Mouse (Mus musculus) megakaryocyte, embryonic 14.5 days (primary cell): ENCODE results near the gene Olfml1. TPM values are rescaled to one million over a fixed set of nuclear protein-coding genes. Genes with fewer than 3 reads are reported as not detected.
A peak's percentile ranks its signal among the peaks of the same experiment; 100 is the strongest.

Experiments used
- H3K27me3 ChIP-seq: replicated peaks from 2 replicates; pipeline ENCODE3; 2012; ENCODE audit warnings: inconsistent platforms
- H3K36me3 ChIP-seq: replicated peaks from 2 replicates; pipeline ENCODE3; 2012; ENCODE audit warnings: low read length, inconsistent platforms, mixed read lengths
- H3K4me1 ChIP-seq: 2 replicates; pipeline ENCODE4 v1.6.1; 2012; ENCODE audit warnings: inconsistent platforms
- H3K4me3 ChIP-seq: replicated peaks from 2 replicates; pipeline ENCODE3; 2012; ENCODE audit warnings: moderate library complexity, mild to moderate bottlenecking, inconsistent platforms
- H3K9me3 ChIP-seq: 2 replicates; pipeline ENCODE4 v1.6.1; 2012; ENCODE audit warnings: inconsistent platforms
- FLI1 ChIP-seq: IDR thresholded peaks from 2 replicates; pipeline ENCODE4 v1.6.1; 2012; ENCODE audit warnings: low read length, inconsistent platforms, mixed read lengths
- GATA1 ChIP-seq: IDR thresholded peaks from 3 replicates; pipeline ENCODE4 v1.6.1; 2012; ENCODE audit warnings: mixed read lengths, low read length, inconsistent platforms, borderline replicate concordance
- polyA plus RNA-seq: library from polyadenylated mRNA; stranded (reverse); fragments of >175 nt; gene quantifications from 2 replicates; pipeline ENCODE4 v1.2.3, GENCODE M21; 2012; ENCODE audit warnings: low replicate concordance; ENCODE audit not compliant: insufficient read depth

The Olfml1 gene
- polyA plus RNA-seq, 1 experiment: not detected

- peaks cover 23% of the 10 kb centered on the region for H3K4me1 ChIP-seq
- H3K36me3 ChIP-seq: no peaks in the 10 kb centered on the region
- H3K27me3 ChIP-seq: peaks cover 2% of the 10 kb centered on the region
- no peak overlapping the region for H3K4me3 ChIP-seq
- no peaks in the 10 kb centered on the region for H3K9me3 ChIP-seq
- TF ChIP-seq FLI1 (no peak), GATA1 (no peak)
Observed at GRCm38 (mm10) chr7:107592641-107593040, 25.4 kb downstream of the Olfml1 start.

GRCm38 (mm10) chr7:107593904-107594303, 26.7 kb downstream of the Olfml1 start:
- peak overlapping the region; percentile 91 for H3K4me3 ChIP-seq
- H3K27me3 ChIP-seq: peaks cover 2% of the 10 kb centered on the region
- no peaks in the 10 kb centered on the region for H3K36me3 ChIP-seq
- peaks cover 23% of the 10 kb centered on the region for H3K4me1 ChIP-seq
- no peaks in the 10 kb centered on the region for H3K9me3 ChIP-seq
- TF ChIP-seq FLI1 (no peak), GATA1 (no peak)

GRCm38 (mm10) chr7:107594325-107594856, 27.1 kb downstream of the Olfml1 start:
- TF ChIP-seq FLI1: no peak
- no peak for TF ChIP-seq GATA1
- peak overlapping the region; percentile 91 for H3K4me3 ChIP-seq
- H3K36me3 ChIP-seq: no peaks in the 10 kb centered on the region
- H3K27me3 ChIP-seq: peaks cover 2% of the 10 kb centered on the region
- H3K9me3 ChIP-seq: no peaks in the 10 kb centered on the region
- peaks cover 23% of the 10 kb centered on the region for H3K4me1 ChIP-seq

GRCm38 (mm10) chr7:107594857-107595402, 27.7 kb downstream of the Olfml1 start, which contains the start of gene Ppfibp2:
Gene Ppfibp2 (plus strand): TSS chr7:107595207.
- Histone ChIP-seq H3K27me3 (peaks cover 3% of the 10 kb centered on the region), H3K36me3 (no peaks in the 10 kb centered on the region), H3K4me3 (peak within 1 kb of the TSS; percentile 91), H3K9me3 (no peaks in the 10 kb centered on the region), H3K4me1 (peaks cover 23% of the 10 kb centered on the region)
- TF ChIP-seq GATA1: no peak
- TF ChIP-seq FLI1: no peak

- H3K27me3 ChIP-seq: peaks cover 4% of the 10 kb centered on the region
- H3K36me3 ChIP-seq: no peaks in the 10 kb centered on the region
- no peaks in the 10 kb centered on the region for H3K9me3 ChIP-seq
- peak overlapping the region; percentile 91 for H3K4me3 ChIP-seq
- peaks cover 23% of the 10 kb centered on the region for H3K4me1 ChIP-seq
- TF ChIP-seq GATA1 (no peak), FLI1 (no peak)
Observed at GRCm38 (mm10) chr7:107595426-107595825, 28.2 kb downstream of the Olfml1 start.

- Histone ChIP-seq H3K4me1 (peaks cover 23% of the 10 kb centered on the region), H3K4me3 (no peak overlapping the region), H3K9me3 (no peaks in the 10 kb centered on the region), H3K27me3 (peaks cover 4% of the 10 kb centered on the region), H3K36me3 (no peaks in the 10 kb centered on the region)
- TF ChIP-seq GATA1: no peak
Observed at GRCm38 (mm10) chr7:107596753-107597152, 29.5 kb downstream of the Olfml1 start.

GRCm38 (mm10) chr7:107597956-107598355, 30.7 kb downstream of the Olfml1 start:
- Histone ChIP-seq H3K36me3 (no peaks in the 10 kb centered on the region), H3K27me3 (peaks cover 4% of the 10 kb centered on the region), H3K4me1 (peaks cover 16% of the 10 kb centered on the region), H3K4me3 (no peak overlapping the region), H3K9me3 (no peaks in the 10 kb centered on the region)
- TF ChIP-seq GATA1 (no peak), FLI1 (no peak)

GRCm38 (mm10) chr7:107600651-107601050, 33.4 kb downstream of the Olfml1 start:
- Histone ChIP-seq H3K9me3 (no peaks in the 10 kb centered on the region), H3K36me3 (no peaks in the 10 kb centered on the region), H3K4me1 (peaks cover under 1% of the 10 kb centered on the region; the same call in 1 of the 2 replicates), H3K4me3 (no peak overlapping the region), H3K27me3 (peaks cover 4% of the 10 kb centered on the region)
- TF ChIP-seq GATA1 (no peak), FLI1 (no peak)

GRCm38 (mm10) chr7:107602505-107602904, 35.3 kb downstream of the Olfml1 start:
- Histone ChIP-seq H3K9me3 (no peaks in the 10 kb centered on the region), H3K4me1 (no peaks in the 10 kb centered on the region), H3K27me3 (peaks cover 4% of the 10 kb centered on the region), H3K4me3 (no peak overlapping the region), H3K36me3 (no peaks in the 10 kb centered on the region)
- TF ChIP-seq FLI1 (no peak), GATA1 (no peak)

GRCm38 (mm10) chr7:107602913-107603312, 35.7 kb downstream of the Olfml1 start:
- no peaks in the 10 kb centered on the region for H3K4me1 ChIP-seq
- TF ChIP-seq FLI1 (no peak), GATA1 (no peak)
- H3K36me3 ChIP-seq: no peaks in the 10 kb centered on the region
- H3K4me3 ChIP-seq: no peak overlapping the region
- H3K9me3 ChIP-seq: no peaks in the 10 kb centered on the region
- H3K27me3 ChIP-seq: peaks cover 4% of the 10 kb centered on the region
